Comparison of ENCODE assay signal across 19 mouse cellular contexts in genomic region chr9:111643369-111643768, GRCm38 (mm10).
"Had no signal": no experiment of that assay in that cellular context is flagged by ENCODE, and none has a peak within 500 bp of the region (broad histone marks: within the 10 kb centered on the region; RNA-seq: fewer than 3 reads in every experiment).

No protein-coding gene starts in this region.

- H3K27ac ChIP-seq: kidney, postnatal 0 days; layer of hippocampus, adult 2 months; limb, embryonic 10.5 days; limb, embryonic 13.5 days; liver, embryonic 12.5 days; liver, embryonic 15.5 days; lung, embryonic 15.5 days; midbrain, embryonic 10.5 days had no signal

- H3K4me1 ChIP-seq: limb, embryonic 10.5 days; liver, embryonic 12.5 days; liver, embryonic 15.5 days; lung, embryonic 15.5 days; megakaryocyte, embryonic 14.5 days; midbrain, embryonic 10.5 days had no signal

- H3K27me3 ChIP-seq: limb, embryonic 13.5 days; liver, embryonic 12.5 days; liver, embryonic 15.5 days; lung, embryonic 15.5 days; megakaryocyte, embryonic 14.5 days had no signal

- DNase-seq: kidney, adult 18-20 months; kidney, postnatal 25 days; layer of hippocampus, adult 9-11 months; liver; lung, adult 18-20 months; lung, postnatal 10 days; lung, postnatal 36 days; midbrain, embryonic 14.5 days; thymus, adult 18-20 months; thymus, postnatal 36 days had no signal

- H3K36me3 ChIP-seq: limb, embryonic 10.5 days; limb, embryonic 13.5 days; liver, embryonic 12.5 days; liver, embryonic 15.5 days; lung, embryonic 15.5 days; midbrain, embryonic 10.5 days had no signal

- H3K4me2 ChIP-seq: limb, embryonic 13.5 days; liver, embryonic 12.5 days; liver, embryonic 15.5 days; lung, embryonic 15.5 days had no signal

- H3K9ac ChIP-seq: limb, embryonic 13.5 days; liver, embryonic 12.5 days; liver, embryonic 15.5 days; lung, embryonic 15.5 days had no signal

- H3K9me3 ChIP-seq: limb, embryonic 10.5 days; limb, embryonic 13.5 days; liver, embryonic 15.5 days; lung, embryonic 15.5 days; midbrain, embryonic 10.5 days had no signal

- H3K4me3 ChIP-seq: layer of hippocampus, adult 2 months; limb, embryonic 10.5 days; limb, embryonic 13.5 days; liver, embryonic 12.5 days; liver, embryonic 15.5 days; lung, embryonic 15.5 days; megakaryocyte, embryonic 14.5 days; midbrain, embryonic 10.5 days had no signal

- ATAC-seq: liver, embryonic 12.5 days had no signal
